Mouse (Mus musculus) lung, adult 2 months (tissue): Measurements from ENCODE around the gene Maml3.

Experiments
- CTCF ChIP-seq: fragments of 200-500 bp; IDR thresholded peaks from 2 replicates; pipeline ENCODE4 v1.5.1; 2011; ENCODE audit warnings: mild to moderate bottlenecking, low read length, control low read depth; ENCODE audit not compliant: insufficient read depth
- POLR2A ChIP-seq: fragments of 200-500 bp; IDR thresholded peaks from 2 replicates; pipeline ENCODE4 v1.6.1; 2011; ENCODE audit warnings: low read depth, mild to moderate bottlenecking, control low read depth, low read length, borderline replicate concordance; ENCODE audit errors: extremely low read depth

- no peak for TF ChIP-seq CTCF
- TF ChIP-seq POLR2A = no peak
Observed at GRCm38 (mm10) chr3:51872771-51873170, 232.1 kb downstream of the Maml3 start.
